Mouse (Mus musculus) forebrain, postnatal 0 days (tissue): ENCODE results near the gene Dnajc22. TPM values are rescaled to one million over a fixed set of nuclear protein-coding genes. Genes with fewer than 3 reads are reported as not detected.

Source experiments
- ATAC-seq: fragments of 200-750 bp; cut with Nextera tagmentation; 2 replicates; pipeline ENCODE4 v1.8.0; 2017; ENCODE audit warnings: mild to moderate bottlenecking, moderate library complexity
- DNase-seq: peaks from one replicate; pipeline ENCODE4 v3.0.0-alpha.2; 2015
- H3K27ac ChIP-seq: fragments of 300-500 bp; sonication (generic); 2 replicates; pipeline ENCODE4 v1.5.1; 2014; ENCODE audit warnings: low read depth, mild to moderate bottlenecking, antibody characterized with exemption, low read length, moderate library complexity, mixed read lengths
- H3K27me3 ChIP-seq: fragments of 300-500 bp; sonication (generic); 2 replicates; pipeline ENCODE4 v1.6.1; 2014; ENCODE audit warnings: mild to moderate bottlenecking, low read length, mixed read lengths; ENCODE audit not compliant: insufficient read depth
- H3K36me3 ChIP-seq: fragments of 300-500 bp; sonication (generic); 2 replicates; pipeline ENCODE4 v1.6.1; 2014; ENCODE audit warnings: mild to moderate bottlenecking, moderate library complexity; ENCODE audit not compliant: insufficient read depth
- H3K4me1 ChIP-seq: fragments of 300-500 bp; sonication (generic); 2 replicates; pipeline ENCODE4 v1.6.1; 2014; ENCODE audit warnings: antibody characterized with exemption; ENCODE audit not compliant: insufficient read depth
- H3K4me2 ChIP-seq: fragments of 300-500 bp; sonication (generic); 2 replicates; pipeline ENCODE4 v1.6.1; 2014; ENCODE audit warnings: low read depth, mild to moderate bottlenecking, moderate library complexity
- H3K4me3 ChIP-seq: fragments of 300-500 bp; sonication (generic); 2 replicates; pipeline ENCODE4 v1.5.1; 2014; ENCODE audit warnings: low read depth, low read length, mixed read lengths
- H3K9ac ChIP-seq: fragments of 300-500 bp; sonication (generic); 2 replicates; pipeline ENCODE4 v1.6.1; 2014; ENCODE audit warnings: mild to moderate bottlenecking
- H3K9me3 ChIP-seq: fragments of 300-500 bp; sonication (generic); 2 replicates; pipeline ENCODE4 v1.6.1; 2016; ENCODE audit warnings: low read length
- CTCF ChIP-seq: sonication (generic); IDR thresholded peaks from 2 replicates; pipeline ENCODE4 v1.5.1; 2016; ENCODE audit warnings: antibody characterized with exemption, control low read depth, low read depth
- WGBS: fragments of 180-500 bp; shearing (Covaris S2); extraction: QIAGEN DNeasy Blood & Tissue Kit; methylation state at CpG from one replicate; pipeline ENCODE4 v1.1.7; 2014; 5-methylcytosine and 5-hydroxymethylcytosine counted together
- polyA plus RNA-seq: library from polyadenylated mRNA; unstranded; fragments of >200 nt; fragmentation: Nextera tagmentation; extraction: Ambion mirVana; gene quantifications from 2 replicates; pipeline ENCODE4 v1.2.1, GENCODE M21; 2015
- total RNA-seq: library from RNA; depleted of rRNA; stranded (reverse); fragments of >200 nt; gene quantifications from 2 replicates; pipeline ENCODE4 v1.2.3, GENCODE M21; 2014

Gene Dnajc22
- total and polyA plus RNA-seq, 2 experiments from 2014 or later, result 0.51 to 0.71 TPM

GRCm38 (mm10) chr15:99126816-99127365 lies 33.9 kb downstream of the Dnajc22 start:
- H3K4me2 ChIP-seq, result peak overlapping the region; percentile 90
- ATAC-seq (0 out of 2 replicates have a peak, but pooled peaks have one; percentile 1), DNase-seq (peak; percentile 47)
- no peaks in the 10 kb centered on the region for H3K9me3 ChIP-seq
- TF ChIP-seq CTCF, result no peak
- H3K4me3 ChIP-seq, result peak overlapping the region; percentile 88
- H3K9ac ChIP-seq, result peak overlapping the region; percentile 87
- peak overlapping the region; percentile 92 for H3K27ac ChIP-seq
- peaks cover 11% of the 10 kb centered on the region for H3K4me1 ChIP-seq
- H3K36me3 ChIP-seq, result no peaks in the 10 kb centered on the region
- no peaks in the 10 kb centered on the region for H3K27me3 ChIP-seq
- under 1% methylated on average over 33 of the region's 35 CpGs for WGBS

- Histone ChIP-seq H3K9ac (peak overlapping the region; percentile 87; the same call in 1 of the 2 replicates), H3K4me2 (peak overlapping the region; percentile 90), H3K27me3 (no peaks in the 10 kb centered on the region), H3K27ac (no peak overlapping the region), H3K36me3 (no peaks in the 10 kb centered on the region), H3K4me1 (peaks cover 11% of the 10 kb centered on the region), H3K9me3 (no peaks in the 10 kb centered on the region), H3K4me3 (peak overlapping the region; percentile 88)
- no peak for DNase-seq
- 52% methylated on average over 6 of the region's 6 CpGs for WGBS
- no peak for TF ChIP-seq CTCF
- no peak for ATAC-seq
Measured at GRCm38 (mm10) chr15:99127851-99128522, 35.0 kb downstream of the Dnajc22 start.

- Histone ChIP-seq H3K27me3 (no peaks in the 10 kb centered on the region), H3K4me1 (peaks cover 11% of the 10 kb centered on the region), H3K4me2 (no peak overlapping the region), H3K36me3 (no peaks in the 10 kb centered on the region), H3K9ac (no peak overlapping the region), H3K27ac (no peak overlapping the region), H3K9me3 (no peaks in the 10 kb centered on the region), H3K4me3 (no peak overlapping the region)
- DNase-seq, result no peak
- ATAC-seq, result no peak
- no peak for TF ChIP-seq CTCF
- 38% methylated on average over 11 of the region's 11 CpGs for WGBS
Measured at GRCm38 (mm10) chr15:99129441-99129840, 36.5 kb downstream of the Dnajc22 start.

GRCm38 (mm10) chr15:99129956-99130910 lies 37.3 kb downstream of the Dnajc22 start:
- Histone ChIP-seq H3K36me3 (no peaks in the 10 kb centered on the region), H3K9ac (no peak overlapping the region), H3K4me1 (peaks cover 11% of the 10 kb centered on the region), H3K9me3 (no peaks in the 10 kb centered on the region), H3K27ac (no peak overlapping the region), H3K27me3 (no peaks in the 10 kb centered on the region), H3K4me3 (no peak overlapping the region), H3K4me2 (no peak overlapping the region)
- WGBS, result 62% methylated on average over 22 of the region's 22 CpGs
- DNase-seq (peak; percentile 5), ATAC-seq (no peak)
- no peak for TF ChIP-seq CTCF

- no peak for ATAC-seq
- no peaks in the 10 kb centered on the region for H3K27me3 ChIP-seq
- 89% methylated on average over 5 of the region's 5 CpGs for WGBS
Measured at GRCm38 (mm10) chr15:99138389-99138788, 45.4 kb downstream of the Dnajc22 start.

GRCm38 (mm10) chr15:99139669-99140068 lies 46.7 kb downstream of the Dnajc22 start:
- 68% methylated on average over 6 of the region's 6 CpGs for WGBS
- Histone ChIP-seq H3K9me3 (no peaks in the 10 kb centered on the region), H3K4me3 (no peak overlapping the region), H3K4me2 (no peak overlapping the region), H3K9ac (no peak overlapping the region), H3K27ac (peak overlapping the region; percentile 57; the same call in 1 of the 2 replicates), H3K36me3 (no peaks in the 10 kb centered on the region), H3K27me3 (no peaks in the 10 kb centered on the region), H3K4me1 (no peaks in the 10 kb centered on the region)
- peak; percentile 75 for TF ChIP-seq CTCF
- ATAC-seq, result no peak; the same call in 1 of the 2 replicates
- peak; percentile 52 for DNase-seq

More at GRCm38 (mm10) chr15:99138389-99138788, 45.4 kb downstream of the Dnajc22 start:
- no peaks in the 10 kb centered on the region for H3K9me3 ChIP-seq
- H3K4me2 ChIP-seq, result no peak overlapping the region
- H3K4me3 ChIP-seq, result no peak overlapping the region
- no peaks in the 10 kb centered on the region for H3K36me3 ChIP-seq
- no peak overlapping the region for H3K9ac ChIP-seq
- no peak overlapping the region for H3K27ac ChIP-seq
- no peak for DNase-seq
- no peak for TF ChIP-seq CTCF
- no peaks in the 10 kb centered on the region for H3K4me1 ChIP-seq
